In genomic region chr7:96209783-96210524, GRCm38 (mm10) we compare ENCODE assay signal across 8 mouse cellular contexts. TPM values are rescaled to one million over a fixed set of nuclear protein-coding genes. Genes with fewer than 3 reads are reported as not detected.
A peak's percentile ranks its signal among the peaks of the same experiment; 100 is the strongest.
DNase-seq lines count a peak whose midpoint lies in the region; ATAC-seq and TF ChIP-seq lines count a peak whose summit lies in the region.

No protein-coding gene starts in this region.

- WGBS in limb, embryonic 12.5 days, result 1% methylated on average over 52 of the region's 75 CpGs

- peaks cover 30% of the 10 kb centered on the region for H3K4me1 ChIP-seq in limb, embryonic 12.5 days (replicated peaks)

- H3K27me3 ChIP-seq in limb, embryonic 12.5 days, result peaks cover 23% of the 10 kb centered on the region
- no peaks in the 10 kb centered on the region for H3K27me3 ChIP-seq in myocyte (ENCODE audit: control insufficient read depth, insufficient read depth, insufficient read length)

- H3K36me3 ChIP-seq in limb, embryonic 12.5 days, result no peaks in the 10 kb centered on the region
- no peaks in the 10 kb centered on the region for H3K36me3 ChIP-seq in myocyte (ENCODE audit: control insufficient read depth, insufficient read depth)

- ATAC-seq in frontal cortex, adult (ENCODE audit: low TSS enrichment), result peak; percentile 32
- ATAC-seq in limb, embryonic 12.5 days (ENCODE audit: insufficient number of reproducible peaks, insufficient read depth, low FRiP score, low TSS enrichment, low read depth), result peak; percentile 48; the same call in 1 of the 2 replicates

- peak overlapping the region; percentile 86 for H3K9ac ChIP-seq in limb, embryonic 12.5 days (replicated peaks)

- no peaks in the 10 kb centered on the region for H3K79me2 ChIP-seq in myocyte (ENCODE audit: control insufficient read depth, insufficient read depth)

- peak overlapping the region; percentile 90 for H3K4me2 ChIP-seq in limb, embryonic 12.5 days
- peak overlapping the region; percentile 65 for H3K4me2 ChIP-seq in myocyte (ENCODE audit: low read depth)

- DNase-seq in heart, adult 11 months, result peak; percentile 82
- no peak for DNase-seq in heart, adult 9 months (ENCODE audit: low spot score in 2 of 2)
- DNase-seq in cerebellum, adult 8-10 months, result peak; percentile 12
- DNase-seq in kidney, adult 11 months, result peak; percentile 17
- peak; percentile 8 to 33 for DNase-seq in urinary bladder, postnatal 36 days (ENCODE audit: low spot score in 2 of 2)

- peak overlapping the region; percentile 75 for H3K4me3 ChIP-seq in limb, embryonic 12.5 days (replicated peaks)
- H3K4me3 ChIP-seq in myocyte, result peak overlapping the region; percentile 25

- no peaks in the 10 kb centered on the region for H3K9me3 ChIP-seq in limb, embryonic 12.5 days

- peak; percentile 32 for TF ChIP-seq POLR2A in myocyte (IDR thresholded peaks at IDR 0.05; ENCODE audit: insufficient read length, low read depth)

- peak overlapping the region; percentile 86 for H3ac ChIP-seq in myocyte (ENCODE audit: control insufficient read depth, insufficient read length)

- peak overlapping the region; percentile 89 for H3K27ac ChIP-seq in limb, embryonic 12.5 days

TF ChIP-seq in myocyte, 11 proteins besides CTCF, POLR2A, EP300 and RAD21:
- TF ChIP-seq TCF12 (IDR thresholded peaks at IDR 0.05; ENCODE audit: insufficient read depth, poor library complexity, severe bottlenecking) (no peak), TCF3 (IDR thresholded peaks at IDR 0.05; ENCODE audit: insufficient read length, low read depth) (no peak), SRF (IDR thresholded peaks at IDR 0.05; ENCODE audit: control insufficient read depth, insufficient read length, low read depth) (no peak), MYOG (IDR thresholded peaks at IDR 0.05; ENCODE audit: control insufficient read depth in 1 of 3, insufficient read depth in 1 of 3, insufficient read length in 2 of 3, low read depth in 2 of 3) (peak in 1 of 3 experiments; percentile 53), POLR2AphosphoS2 (IDR thresholded peaks at IDR 0.05; ENCODE audit: insufficient read length, low read depth) (no peak), USF1 (IDR thresholded peaks at IDR 0.05; ENCODE audit: low read depth) (no peak), MYOD1 (IDR thresholded peaks at IDR 0.05; ENCODE audit: control insufficient read depth in 1 of 3, insufficient read length in 2 of 3, low read depth in 2 of 3) (peak in 1 of 3 experiments; percentile 43)

RNA-seq across cellular contexts. Expression of gene Tenm4, which starts 38.9 kb away (rescaled TPM):
- 45.3 and 45.8 TPM in 2 replicates for polyA plus RNA-seq in limb, embryonic 12.5 days (2016; fragmentation: Nextera tagmentation; extraction: Ambion mirVana)
- 10.9 TPM for polyA plus RNA-seq in myocyte (2012; fragmentation: generic; extraction: Trizol)

Comparison
In these comparisons a context has a peak if more than half of its experiments do, and no peak if none do; other contexts are left out.
1. DNase-seq: peak in heart, adult 11 months (single experiment), cerebellum, adult 8-10 months (single experiment), kidney, adult 11 months (single experiment) and urinary bladder, postnatal 36 days (2 of 2); none in heart, adult 9 months (0 of 2).